Mouse (Mus musculus): ENCODE measurements around the gene Gli1. TPM values are rescaled to one million over a fixed set of nuclear protein-coding genes. Genes with fewer than 3 reads are reported as not detected.

Gene Gli1
- total and polyA plus RNA-seq, 3 experiments = 0.91 to 2.4 (median 0.96) TPM

GRCm38 (mm10) chr10:127286730-127287129 lies 55.0 kb downstream of the Gli1 start:
- no peaks in the 10 kb centered on the region for H3K79me2 ChIP-seq (replicated peaks; ENCODE audit: control insufficient read depth, insufficient read depth, low read length)

GRCm38 (mm10) chr10:127286194-127286593 lies 55.6 kb downstream of the Gli1 start:
- Histone ChIP-seq H3K79me2 (replicated peaks; ENCODE audit: control insufficient read depth, insufficient read depth, low read length) (no peaks in the 10 kb centered on the region), H3K4me1 (ENCODE audit: control insufficient read depth, insufficient read depth, low read length) (peaks cover 15% of the 10 kb centered on the region), H3K9ac (ENCODE audit: low read depth, low read length) (no peak overlapping the region), H3K36me3 (ENCODE audit: control insufficient read depth, insufficient read depth, low read length) (no peaks in the 10 kb centered on the region), H3K27ac (no peak overlapping the region), H3K4me3 (no peak overlapping the region), H3K27me3 (ENCODE audit: control insufficient read depth, insufficient read depth, low read length) (no peaks in the 10 kb centered on the region)
- WGBS = 43% methylated on average over 7 of the region's 7 CpGs
- intact Hi-C loops (cut with DNase I) = no loop called here
- TF ChIP-seq CTCF (IDR thresholded peaks at IDR 0.05) (no peak), EP300 (IDR thresholded peaks at IDR 0.05; ENCODE audit: insufficient read depth, low read depth, low read length) (no peak), POLR2A (IDR thresholded peaks at IDR 0.05; ENCODE audit: insufficient read depth, low read depth, low read length) (no peak)
- no peak for DNase-seq

More at GRCm38 (mm10) chr10:127286730-127287129, 55.0 kb downstream of the Gli1 start:
- TF ChIP-seq POLR2A (IDR thresholded peaks at IDR 0.05; ENCODE audit: insufficient read depth, low read depth, low read length) = no peak
- no peak for TF ChIP-seq CTCF (IDR thresholded peaks at IDR 0.05)
- no peak for TF ChIP-seq EP300 (IDR thresholded peaks at IDR 0.05; ENCODE audit: insufficient read depth, low read depth, low read length)
- 55% methylated on average over 7 of the region's 7 CpGs for WGBS
- Histone ChIP-seq H3K36me3 (ENCODE audit: control insufficient read depth, insufficient read depth, low read length) (no peaks in the 10 kb centered on the region), H3K9ac (ENCODE audit: low read depth, low read length) (no peak overlapping the region), H3K27me3 (ENCODE audit: control insufficient read depth, insufficient read depth, low read length) (no peaks in the 10 kb centered on the region), H3K27ac (no peak overlapping the region; the same call in 1 of the 2 replicates), H3K4me1 (ENCODE audit: control insufficient read depth, insufficient read depth, low read length) (peaks cover 17% of the 10 kb centered on the region), H3K4me3 (no peak overlapping the region)
- intact Hi-C loops (cut with DNase I) = no loop called here
- DNase-seq = no peak

GRCm38 (mm10) chr10:127285644-127286043 lies 56.1 kb downstream of the Gli1 start:
- H3K79me2 ChIP-seq (replicated peaks; ENCODE audit: control insufficient read depth, insufficient read depth, low read length) = no peaks in the 10 kb centered on the region
- H3K27me3 ChIP-seq (ENCODE audit: control insufficient read depth, insufficient read depth, low read length) = no peaks in the 10 kb centered on the region
- peak in 1 of 2 experiments; percentile 38 for DNase-seq
- H3K9ac ChIP-seq (ENCODE audit: low read depth, low read length) = no peak overlapping the region
- peaks cover 15% of the 10 kb centered on the region for H3K4me1 ChIP-seq (ENCODE audit: control insufficient read depth, insufficient read depth, low read length)
- TF ChIP-seq CTCF (IDR thresholded peaks at IDR 0.05) (no peak), POLR2A (IDR thresholded peaks at IDR 0.05; ENCODE audit: insufficient read depth, low read depth, low read length) (no peak)
- WGBS = 83% methylated on average over 13 of the region's 13 CpGs
- no peak overlapping the region for H3K27ac ChIP-seq
- intact Hi-C loops (cut with DNase I) = no loop called here
- H3K36me3 ChIP-seq (ENCODE audit: control insufficient read depth, insufficient read depth, low read length) = no peaks in the 10 kb centered on the region
- H3K4me3 ChIP-seq = no peak overlapping the region

- Histone ChIP-seq H3K36me3 (ENCODE audit: control insufficient read depth, insufficient read depth, low read length) (no peaks in the 10 kb centered on the region), H3K27me3 (ENCODE audit: control insufficient read depth, insufficient read depth, low read length) (no peaks in the 10 kb centered on the region), H3K9ac (ENCODE audit: low read depth, low read length) (no peak overlapping the region), H3K27ac (no peak overlapping the region), H3K79me2 (replicated peaks; ENCODE audit: control insufficient read depth, insufficient read depth, low read length) (no peaks in the 10 kb centered on the region), H3K4me3 (no peak overlapping the region), H3K4me1 (ENCODE audit: control insufficient read depth, insufficient read depth, low read length) (peaks cover 15% of the 10 kb centered on the region)
- WGBS = 84% methylated on average over 10 of the region's 11 CpGs
- TF ChIP-seq EP300 (IDR thresholded peaks at IDR 0.05; ENCODE audit: insufficient read depth, low read depth, low read length) = no peak
- TF ChIP-seq CTCF (IDR thresholded peaks at IDR 0.05) = no peak
- TF ChIP-seq POLR2A (IDR thresholded peaks at IDR 0.05; ENCODE audit: insufficient read depth, low read depth, low read length) = no peak
- intact Hi-C loops (cut with DNase I) = no loop called here
- no peak for DNase-seq
Measured at GRCm38 (mm10) chr10:127284724-127285500, 56.9 kb downstream of the Gli1 start.

- TF ChIP-seq EP300 (IDR thresholded peaks at IDR 0.05; ENCODE audit: insufficient read depth, low read depth, low read length) = no peak
- no peak for TF ChIP-seq POLR2A (IDR thresholded peaks at IDR 0.05; ENCODE audit: insufficient read depth, low read depth, low read length)
- TF ChIP-seq CTCF (IDR thresholded peaks at IDR 0.05) = no peak
- Histone ChIP-seq H3K27me3 (ENCODE audit: control insufficient read depth, insufficient read depth, low read length) (no peaks in the 10 kb centered on the region), H3K79me2 (replicated peaks; ENCODE audit: control insufficient read depth, insufficient read depth, low read length) (no peaks in the 10 kb centered on the region), H3K27ac (no peak overlapping the region), H3K4me1 (ENCODE audit: control insufficient read depth, insufficient read depth, low read length) (peaks cover 11% of the 10 kb centered on the region), H3K36me3 (ENCODE audit: control insufficient read depth, insufficient read depth, low read length) (no peaks in the 10 kb centered on the region), H3K9ac (ENCODE audit: low read depth, low read length) (no peak overlapping the region), H3K4me3 (no peak overlapping the region)
- intact Hi-C loops (cut with DNase I) = no loop called here
- no peak for DNase-seq
- WGBS = 94% methylated on average over 7 of the region's 7 CpGs
Measured at GRCm38 (mm10) chr10:127284105-127284622, 57.6 kb downstream of the Gli1 start.

- Histone ChIP-seq H3K4me1 (ENCODE audit: control insufficient read depth, insufficient read depth, low read length) (peaks cover 10% of the 10 kb centered on the region), H3K79me2 (replicated peaks; ENCODE audit: control insufficient read depth, insufficient read depth, low read length) (no peaks in the 10 kb centered on the region; the same call in 1 of the 2 replicates), H3K27ac (no peak overlapping the region), H3K36me3 (ENCODE audit: control insufficient read depth, insufficient read depth, low read length) (no peaks in the 10 kb centered on the region), H3K27me3 (ENCODE audit: control insufficient read depth, insufficient read depth, low read length) (no peaks in the 10 kb centered on the region), H3K9ac (ENCODE audit: low read depth, low read length) (no peak overlapping the region), H3K4me3 (no peak overlapping the region)
- DNase-seq = peak; percentile 36 to 49
- no peak for TF ChIP-seq CTCF (IDR thresholded peaks at IDR 0.05)
- no peak for TF ChIP-seq POLR2A (IDR thresholded peaks at IDR 0.05; ENCODE audit: insufficient read depth, low read depth, low read length)
- no peak for TF ChIP-seq EP300 (IDR thresholded peaks at IDR 0.05; ENCODE audit: insufficient read depth, low read depth, low read length)
- WGBS = 33% methylated on average over 13 of the region's 13 CpGs
- intact Hi-C loops (cut with DNase I) = no loop called here
Measured at GRCm38 (mm10) chr10:127282620-127283215, 59.1 kb downstream of the Gli1 start.

All from heart, adult 2 months (tissue).